Mouse (Mus musculus) retina, adult 2 months (tissue): ENCODE data around the gene Mrc2.

Experiments
- DNase-seq: peaks from one replicate; pipeline ENCODE4 v3.0.0-alpha.2; 2012; ENCODE audit warnings: low read depth, low spot score

Mrc2 gene

DNA sequence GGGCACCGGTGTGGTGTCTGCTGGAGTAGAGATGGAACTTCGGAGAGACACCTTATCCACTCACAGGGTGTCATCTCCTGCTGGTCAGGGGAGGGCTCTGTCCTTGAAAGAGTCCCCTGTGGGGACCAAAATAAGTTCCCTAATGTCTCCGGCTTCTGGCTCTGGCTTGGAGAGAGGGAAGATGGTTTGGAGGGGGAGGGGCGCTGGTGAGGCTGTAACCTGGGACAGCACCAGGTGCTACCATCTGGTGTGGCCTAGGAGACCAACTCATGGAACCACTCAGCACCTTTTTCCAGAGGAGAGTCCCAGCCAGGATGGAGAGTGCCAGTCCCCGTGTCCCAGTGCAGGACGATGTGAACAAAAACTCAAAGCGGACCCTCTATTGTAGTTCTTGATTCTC is 58.2 kb downstream of the Mrc2 start:
- no peak for DNase-seq

DNA sequence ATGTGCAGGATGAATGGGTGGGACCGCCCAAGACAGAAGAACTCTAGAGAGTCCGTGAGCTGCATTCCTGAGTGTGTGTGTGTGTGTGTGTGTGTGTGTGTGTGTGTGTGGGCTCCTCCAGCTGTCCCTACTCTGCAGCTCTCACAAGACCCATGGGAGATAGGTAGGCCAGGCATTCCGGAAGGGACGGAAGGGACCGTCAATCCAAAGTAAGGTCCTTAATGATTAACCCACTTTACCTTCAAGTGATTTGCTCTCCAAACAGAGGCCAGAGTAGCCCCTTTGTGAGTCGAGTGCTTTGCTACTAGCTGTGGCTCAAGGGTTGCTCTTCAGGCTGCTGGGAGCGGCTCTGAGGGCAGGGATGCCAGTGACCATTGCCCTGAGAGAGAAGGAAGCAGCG is 59.7 kb downstream of the Mrc2 start:
- no peak for DNase-seq

DNA sequence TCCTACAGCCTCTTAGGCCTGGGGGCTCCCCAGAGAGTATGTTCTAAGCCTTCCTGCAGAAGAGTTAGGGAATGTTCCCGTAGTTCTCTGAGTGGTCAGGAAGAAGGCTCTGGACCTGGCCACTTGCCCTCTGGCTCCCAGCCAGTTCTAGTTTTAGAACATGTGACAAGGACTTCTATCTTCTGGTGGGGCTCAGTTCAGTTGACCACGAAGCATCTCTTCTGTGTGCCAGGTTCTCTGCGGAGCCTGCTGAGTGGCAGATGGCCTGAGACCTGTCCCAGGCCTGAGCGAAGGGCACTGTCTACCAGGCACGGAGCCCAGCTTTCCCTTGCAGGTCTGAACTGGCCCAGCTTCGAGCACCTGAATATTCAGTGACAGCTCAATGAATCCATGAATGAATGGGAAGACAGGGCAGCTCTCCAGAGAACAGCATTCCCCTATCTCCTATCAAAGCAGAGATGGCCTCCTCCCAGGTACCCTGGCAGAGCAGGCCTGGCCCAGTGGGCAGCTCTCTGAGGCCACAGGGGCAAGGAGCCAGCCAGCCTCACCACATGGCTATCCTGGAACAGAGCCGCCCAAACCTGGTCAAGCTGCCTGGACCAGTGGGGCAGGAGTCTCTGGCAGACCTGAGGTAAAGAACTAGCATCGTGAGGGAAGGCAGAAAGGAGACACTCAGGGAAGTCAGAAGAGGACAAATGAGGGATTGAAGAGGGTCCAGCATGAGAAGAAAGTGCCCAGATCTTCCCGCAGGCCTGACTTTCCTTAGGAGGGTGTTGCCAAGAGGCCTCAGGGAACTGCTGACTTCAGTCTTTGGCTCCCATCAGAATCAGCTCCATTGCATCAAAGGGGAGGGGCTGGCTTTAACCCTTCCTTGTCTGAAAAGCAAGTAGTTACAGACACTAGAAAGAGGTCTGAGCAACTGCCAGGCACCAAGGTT is 60.8 kb downstream of the Mrc2 start:
- DNase-seq = no peak

DNA sequence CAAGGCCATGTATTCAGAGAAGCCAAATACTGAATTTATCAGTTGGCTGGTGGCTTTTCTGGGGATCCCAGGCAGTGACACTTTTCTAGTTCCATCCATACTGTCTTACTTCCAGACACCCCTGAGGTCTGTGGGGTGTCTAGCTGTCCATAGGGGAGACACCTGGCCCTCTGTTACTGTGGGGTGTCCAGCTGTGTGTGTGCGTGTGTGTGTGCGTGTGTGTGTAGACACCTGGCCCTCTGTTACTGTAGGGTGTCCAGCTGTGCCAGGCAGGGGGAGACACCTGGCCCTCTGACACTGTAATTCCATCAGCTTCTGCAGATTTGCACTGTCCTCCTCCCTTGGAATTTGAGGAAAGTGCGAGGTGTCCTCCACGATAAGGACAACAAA is 61.4 kb downstream of the Mrc2 start:
- no peak for DNase-seq

DNA sequence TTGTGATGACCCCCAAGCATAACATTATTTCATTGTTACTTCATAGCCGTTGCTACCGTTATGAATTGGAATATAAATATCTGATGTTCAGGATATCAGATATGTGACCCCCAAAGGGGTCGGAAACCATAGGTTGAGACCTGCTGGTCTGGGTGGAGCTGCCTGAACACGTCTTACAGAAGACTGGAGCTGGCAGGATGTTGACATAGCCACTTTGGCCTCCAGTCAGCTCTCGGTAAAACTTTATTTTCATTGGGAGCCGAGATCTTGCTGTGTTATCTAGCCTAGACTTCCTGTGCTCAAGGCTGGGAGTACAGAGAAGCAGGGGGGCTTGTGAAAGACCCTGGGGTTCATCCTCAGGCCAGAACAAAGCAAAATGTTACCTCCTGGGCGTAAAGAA is 63.9 kb downstream of the Mrc2 start:
- no peak for DNase-seq

DNA sequence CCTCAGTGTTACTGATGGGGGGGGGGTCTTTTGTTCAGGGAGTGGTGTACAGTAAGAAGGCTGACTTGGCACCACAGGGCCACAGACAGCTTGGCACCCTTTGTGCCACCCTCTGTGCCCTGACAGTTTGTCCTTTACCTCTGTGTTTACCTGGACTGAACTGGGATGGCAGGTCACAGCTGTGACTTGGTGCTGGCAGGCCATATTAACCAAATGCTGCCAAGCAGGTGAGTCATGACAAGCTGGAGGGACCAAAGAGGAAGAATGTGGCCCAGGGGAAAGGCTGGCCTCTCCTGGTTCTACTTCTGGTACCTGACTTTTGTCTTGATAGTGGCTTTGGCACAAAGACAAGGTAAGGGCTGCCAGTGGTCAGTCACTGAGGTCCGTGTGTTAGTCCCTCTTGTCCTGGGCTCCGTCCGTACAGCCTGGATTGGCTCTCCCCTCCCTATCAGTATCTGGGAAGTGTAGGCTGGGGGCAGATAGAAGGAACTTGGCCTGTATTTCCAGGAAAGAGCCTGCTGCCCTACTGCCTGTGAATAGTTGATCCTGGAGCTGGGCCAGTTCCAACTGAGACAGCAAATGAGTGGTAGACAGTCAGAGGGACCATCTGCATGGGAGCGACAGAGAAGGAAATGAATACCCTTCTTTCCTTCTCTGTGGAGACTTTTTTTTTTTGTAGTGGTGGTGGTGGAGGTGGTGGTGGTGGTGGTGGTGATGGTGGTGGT is 69.8 kb downstream of the Mrc2 start:
- DNase-seq = no peak

DNA sequence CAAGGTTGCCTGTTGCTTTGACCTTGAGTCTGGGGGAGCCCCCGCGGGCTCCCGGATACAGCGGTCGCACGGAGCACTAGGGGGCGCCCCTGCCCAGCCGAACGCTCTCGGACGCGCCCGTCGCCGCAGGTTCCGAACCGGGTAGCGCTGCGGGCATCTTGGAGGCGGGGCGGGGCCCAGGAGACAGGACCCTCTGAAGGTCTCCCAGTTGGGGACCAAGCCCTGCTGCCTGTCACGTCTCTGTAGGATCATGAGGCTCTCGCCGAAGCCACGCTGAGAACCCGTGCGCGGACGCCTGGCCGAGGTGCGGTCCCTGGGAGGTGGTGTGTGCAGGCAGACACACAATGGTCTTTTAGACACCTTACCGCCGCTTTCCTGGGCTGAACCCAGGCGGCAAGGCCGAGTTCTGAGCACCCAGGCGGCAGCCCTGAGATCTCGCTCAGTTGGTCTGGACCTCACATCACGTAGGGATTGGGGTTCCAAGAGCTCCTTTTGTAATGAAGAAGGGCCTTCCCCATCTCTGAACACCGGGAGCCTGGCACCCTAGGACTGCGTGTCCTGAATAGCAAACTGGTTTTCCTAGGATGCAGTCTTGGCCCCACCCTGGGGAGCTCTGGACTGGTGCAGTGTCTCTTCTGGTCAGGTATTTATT is 70.6 kb downstream of the Mrc2 start:
- DNase-seq = no peak

DNA sequence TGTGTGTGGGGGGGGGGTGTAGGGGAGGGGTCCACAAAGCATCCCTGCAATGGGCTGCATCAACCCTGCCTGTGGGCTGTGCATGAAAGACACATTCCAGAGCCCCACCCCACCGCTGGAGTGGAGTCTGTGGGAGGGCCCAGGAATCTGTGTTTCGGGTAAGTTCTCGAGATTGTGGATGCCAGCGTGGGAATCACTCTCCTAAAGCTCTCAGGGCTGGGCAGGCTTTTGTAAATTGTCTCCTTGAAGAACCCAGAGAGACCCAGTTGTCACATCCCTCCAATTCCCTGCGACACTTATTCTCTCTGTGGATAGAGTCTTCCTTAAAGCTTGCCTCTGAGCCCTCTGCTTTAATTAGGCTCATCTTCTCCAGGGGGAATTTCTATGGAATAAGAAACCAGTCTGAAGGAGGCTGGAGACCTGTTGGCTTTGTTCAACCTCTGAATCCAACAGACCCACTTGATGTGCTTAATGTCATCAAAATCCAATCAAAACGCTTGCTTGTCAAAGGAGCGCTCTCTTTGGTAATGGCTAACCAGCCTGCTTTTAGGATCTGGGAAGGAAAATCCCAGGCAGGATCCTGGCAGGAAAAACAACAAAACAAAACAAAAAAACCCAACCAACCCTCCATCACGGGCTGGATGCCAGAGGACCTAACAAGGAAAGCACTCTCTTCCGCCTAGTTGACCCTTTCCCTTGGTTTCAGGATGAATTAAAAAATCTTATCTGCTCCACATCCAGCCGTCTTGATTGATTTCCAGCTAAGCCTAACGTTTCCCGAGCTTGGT is 71.3 kb downstream of the Mrc2 start:
- DNase-seq = no peak

DNA sequence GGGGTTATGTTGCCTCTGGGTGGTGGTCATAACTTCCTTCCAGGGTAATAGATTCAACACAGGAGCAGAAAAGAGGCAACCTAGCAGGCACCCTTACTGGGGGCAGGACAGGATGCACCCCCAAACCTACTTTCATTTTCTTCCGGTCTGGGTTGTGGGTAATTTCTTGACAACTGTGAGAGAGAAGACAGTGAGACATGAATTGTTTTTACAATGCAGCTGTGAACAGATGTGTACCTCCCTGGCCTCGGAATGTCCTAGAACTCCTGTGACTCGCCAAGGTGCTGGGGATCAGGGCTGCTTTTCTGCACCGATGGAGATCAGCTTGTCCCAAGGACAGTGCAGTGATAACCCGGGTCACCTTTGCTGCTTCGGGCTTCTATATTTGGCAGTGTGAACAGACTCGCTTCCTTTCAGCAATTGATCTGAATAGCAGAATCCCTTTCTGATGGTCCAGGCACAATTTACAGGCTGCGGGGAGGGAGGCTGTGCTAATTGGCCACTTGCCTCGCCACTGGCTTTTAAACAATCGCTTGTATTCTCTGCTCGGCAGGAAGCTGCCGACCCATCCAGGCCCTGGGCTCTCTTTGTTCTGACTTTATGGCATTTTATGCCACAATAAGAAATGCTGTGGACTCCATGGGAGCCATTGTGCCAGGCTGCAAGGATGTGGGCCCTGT is 72.1 kb downstream of the Mrc2 start:
- no peak for DNase-seq

DNA sequence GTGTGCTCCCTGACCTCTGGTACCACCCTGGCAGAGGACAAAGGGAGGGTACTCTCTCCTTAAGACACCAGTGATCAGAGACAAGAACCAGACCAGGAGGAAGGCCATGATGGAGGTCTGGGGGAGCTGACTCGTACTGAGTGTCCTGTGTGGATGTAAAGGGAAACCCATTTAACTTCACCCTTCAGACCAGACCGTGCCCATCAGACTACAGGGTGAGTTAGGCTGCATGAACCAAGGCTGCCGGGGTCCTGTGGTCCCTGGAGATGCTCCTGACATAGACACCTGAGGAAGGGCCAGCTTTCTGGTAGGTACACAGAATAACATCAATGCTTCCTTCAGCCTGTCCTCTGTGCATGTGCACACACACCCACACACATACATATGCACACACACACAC is 73.2 kb downstream of the Mrc2 start:
- DNase-seq = no peak

DNA sequence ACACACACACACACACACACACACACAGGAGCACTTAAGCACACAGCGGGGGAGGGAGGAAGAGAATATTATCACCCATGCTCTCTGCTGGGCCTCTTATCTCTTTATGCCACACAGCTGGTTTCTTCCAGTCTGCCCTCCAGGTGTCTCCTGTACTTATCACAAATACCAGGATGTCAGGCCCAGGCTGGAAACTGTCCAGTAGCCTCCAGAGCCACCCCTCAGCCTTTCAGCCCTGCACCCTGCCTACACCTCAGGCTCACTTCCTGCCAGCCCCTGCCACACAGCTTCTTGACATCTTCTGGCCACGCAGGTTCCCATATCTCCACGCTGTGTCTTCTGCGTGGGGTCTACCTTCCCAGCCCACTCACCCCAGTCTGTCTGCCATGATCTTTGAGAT is 73.6 kb downstream of the Mrc2 start:
- DNase-seq = no peak

DNA sequence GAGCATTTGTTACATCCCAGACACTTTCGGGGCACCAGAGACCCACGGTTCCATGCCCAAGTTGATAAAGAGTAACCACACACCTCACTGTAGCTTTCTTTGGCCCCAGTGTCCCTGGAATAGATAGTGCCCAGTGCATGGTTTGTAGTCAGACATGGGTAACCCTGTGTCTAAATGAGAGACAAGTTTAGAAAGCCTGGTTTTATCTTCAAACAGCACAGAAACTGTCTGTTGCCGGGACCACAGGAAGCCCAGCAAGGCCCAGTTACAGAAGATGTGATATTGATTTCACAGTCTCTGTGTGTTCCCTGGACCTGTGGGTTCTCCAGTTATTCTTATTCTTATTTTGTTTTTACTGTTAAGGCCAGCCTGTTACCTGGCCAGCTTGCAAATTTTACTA is 74.7 kb downstream of the Mrc2 start:
- DNase-seq = no peak

DNA sequence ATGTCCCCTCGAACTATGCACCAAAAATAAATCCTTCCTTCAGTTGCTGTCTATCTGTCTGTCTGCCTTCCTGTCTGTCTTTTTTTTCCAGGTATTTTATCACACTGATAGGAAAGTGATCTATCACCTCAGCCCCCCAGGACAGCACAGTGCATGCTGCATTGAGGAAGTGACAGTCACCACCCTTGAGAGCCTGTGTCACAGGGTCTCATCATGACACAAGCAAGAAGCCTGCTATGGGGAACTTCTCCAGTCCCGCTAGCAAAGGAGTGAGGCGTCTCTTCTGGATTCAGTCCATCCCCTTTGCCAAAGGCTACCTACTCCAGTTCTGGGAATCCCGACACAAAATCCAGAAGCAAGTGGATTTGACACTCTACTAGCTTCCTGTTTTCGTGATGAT is 76.4 kb downstream of the Mrc2 start:
- no peak for DNase-seq

DNA sequence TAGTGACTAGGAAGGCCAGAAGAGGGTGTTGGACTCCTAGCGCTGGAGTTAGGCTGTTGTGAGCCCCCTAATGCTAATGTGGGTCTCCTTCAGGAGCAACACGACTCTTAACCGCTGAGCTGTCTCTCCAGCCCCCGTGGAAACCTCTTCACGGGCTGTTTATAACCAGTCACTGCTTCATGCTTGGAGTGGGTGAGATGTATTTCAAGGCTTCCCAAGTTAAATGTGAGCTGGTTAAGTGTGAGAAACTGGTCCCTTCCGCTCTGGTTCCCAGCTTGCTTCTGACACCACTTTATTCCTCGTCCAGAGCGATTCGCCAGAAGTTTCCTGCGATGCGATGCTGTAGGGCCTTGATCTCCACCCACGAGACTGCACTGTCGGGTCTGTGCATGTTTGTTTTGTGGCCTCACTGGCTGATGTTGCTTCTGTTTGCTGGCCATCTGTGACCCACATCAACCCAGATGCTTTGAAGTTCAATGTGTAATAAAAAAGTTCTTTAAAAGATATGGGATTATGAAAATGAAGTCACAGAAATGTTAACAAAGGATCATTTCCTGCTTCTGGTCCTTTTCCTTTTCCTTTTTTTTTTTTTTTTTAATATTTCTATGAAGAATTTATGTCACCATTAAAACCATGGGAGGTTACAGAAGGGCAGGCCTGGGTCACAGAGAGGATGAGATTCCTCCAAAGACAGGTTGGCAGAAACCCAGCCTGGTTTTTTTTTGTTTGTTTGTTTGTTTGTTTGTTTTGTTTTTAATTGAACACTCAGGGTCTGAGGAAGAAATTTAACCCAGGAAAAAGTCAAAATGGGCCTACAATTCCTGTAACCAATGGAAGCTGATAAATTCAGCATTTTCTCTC is 77.3 kb downstream of the Mrc2 start:
- no peak for DNase-seq

DNA sequence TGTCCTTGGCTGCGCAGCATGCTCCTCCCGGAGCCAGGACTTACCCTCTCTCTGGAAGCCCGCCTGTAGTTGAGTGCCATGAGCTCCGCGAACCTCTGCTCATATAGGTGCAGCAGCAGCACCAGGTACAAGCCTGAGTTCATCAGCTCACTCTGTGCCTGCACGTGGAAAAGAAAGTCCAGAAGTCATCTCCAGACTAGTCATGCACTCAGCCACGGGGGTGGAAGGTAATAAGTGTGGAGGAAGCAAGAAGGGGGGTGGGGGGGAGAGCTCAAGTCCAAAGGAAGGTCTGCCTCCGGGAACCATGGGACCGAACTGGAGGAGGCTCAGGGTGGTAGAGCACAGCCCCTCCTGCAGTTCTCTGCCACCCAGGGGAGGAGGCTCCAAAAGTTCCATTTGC is 79.4 kb downstream of the Mrc2 start:
- no peak for DNase-seq

DNA sequence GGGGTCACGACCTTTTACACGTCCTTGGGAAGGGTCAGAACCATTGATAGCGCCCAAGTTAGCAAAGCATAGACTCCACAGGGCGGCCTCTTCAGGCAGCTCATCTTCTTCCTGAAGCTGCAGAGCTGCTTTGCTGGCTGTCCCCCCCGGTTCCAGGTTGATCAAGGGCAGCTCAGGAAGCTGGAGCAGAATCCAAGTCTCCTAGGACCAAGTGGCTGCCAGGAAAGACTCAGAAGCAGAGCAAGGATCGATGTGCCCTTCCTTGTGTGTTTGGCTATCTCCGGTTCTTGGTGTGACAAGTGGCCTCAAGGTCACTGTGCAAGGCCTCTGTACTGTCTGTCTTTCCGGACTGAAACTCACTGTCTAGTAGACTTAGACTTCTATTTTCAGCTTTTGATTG is 81.4 kb downstream of the Mrc2 start:
- no peak for DNase-seq

DNA sequence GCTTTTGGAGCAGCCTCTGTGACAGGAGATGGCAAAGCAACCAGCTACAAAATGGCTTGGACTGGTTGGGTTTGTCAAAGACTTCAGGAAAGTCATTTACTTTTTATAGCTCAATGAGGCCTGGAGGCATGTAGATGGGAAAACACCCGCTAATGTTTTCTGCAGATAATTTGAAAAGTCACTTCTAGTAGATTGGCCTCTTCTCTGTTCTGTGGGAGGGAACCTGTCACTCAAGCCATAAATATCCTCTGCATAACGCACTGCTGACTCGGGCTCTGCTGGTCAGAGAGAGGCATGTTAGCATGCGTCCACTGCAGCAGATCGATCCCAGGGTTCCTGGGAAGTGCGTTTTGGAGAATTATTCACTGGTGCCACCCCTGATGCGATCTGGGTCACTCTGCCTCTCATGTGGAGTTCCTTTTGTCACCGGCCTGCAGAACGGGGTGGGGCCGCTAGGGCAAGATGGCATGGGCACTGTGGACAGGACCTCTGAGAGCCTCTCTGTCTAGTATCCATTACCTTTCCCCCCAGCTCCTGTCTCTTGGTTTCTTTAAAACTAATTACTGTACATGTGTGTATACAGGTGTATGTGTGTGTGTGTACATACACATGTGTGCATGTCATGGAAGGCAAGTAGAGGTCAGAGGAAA is 82.2 kb downstream of the Mrc2 start:
- DNase-seq = no peak

DNA sequence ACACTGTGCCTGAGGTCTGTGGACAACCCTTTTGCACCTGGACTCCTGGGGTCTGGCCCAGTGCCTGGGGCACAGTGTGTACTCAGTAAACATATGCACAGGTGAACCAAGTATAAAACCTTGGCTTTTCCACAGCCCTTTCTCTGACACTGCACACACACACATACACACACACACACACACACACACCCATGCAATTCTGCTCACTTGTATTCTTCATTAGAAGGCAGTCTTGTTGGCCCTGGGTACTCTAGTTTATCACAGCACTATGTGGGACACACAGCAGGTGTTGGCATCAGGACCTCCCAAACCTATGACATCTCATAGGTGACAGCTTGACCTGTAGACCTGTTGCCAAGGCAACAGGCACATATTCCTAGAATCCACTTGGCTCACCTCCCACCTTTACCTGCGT is 83.4 kb downstream of the Mrc2 start:
- DNase-seq = no peak

DNA sequence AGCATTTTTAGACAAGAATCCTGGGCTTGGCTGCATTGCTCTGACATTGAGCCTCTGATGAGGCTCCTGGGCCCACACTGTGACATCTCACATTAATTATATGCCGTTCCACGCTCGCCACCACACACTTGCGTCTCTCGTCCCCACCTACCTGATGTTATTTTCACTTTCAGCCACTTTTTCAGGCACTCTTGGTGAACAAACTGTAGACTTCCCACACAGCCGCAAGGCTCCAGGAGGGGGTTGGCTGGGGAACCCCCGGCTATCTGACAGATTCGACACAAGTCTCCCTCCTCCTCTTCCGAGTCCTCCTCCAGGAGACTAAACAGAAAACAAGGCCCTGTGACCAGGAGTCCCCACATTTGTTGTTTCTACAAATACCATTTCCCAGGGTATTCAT is 92.8 kb downstream of the Mrc2 start:
- DNase-seq = no peak

DNA sequence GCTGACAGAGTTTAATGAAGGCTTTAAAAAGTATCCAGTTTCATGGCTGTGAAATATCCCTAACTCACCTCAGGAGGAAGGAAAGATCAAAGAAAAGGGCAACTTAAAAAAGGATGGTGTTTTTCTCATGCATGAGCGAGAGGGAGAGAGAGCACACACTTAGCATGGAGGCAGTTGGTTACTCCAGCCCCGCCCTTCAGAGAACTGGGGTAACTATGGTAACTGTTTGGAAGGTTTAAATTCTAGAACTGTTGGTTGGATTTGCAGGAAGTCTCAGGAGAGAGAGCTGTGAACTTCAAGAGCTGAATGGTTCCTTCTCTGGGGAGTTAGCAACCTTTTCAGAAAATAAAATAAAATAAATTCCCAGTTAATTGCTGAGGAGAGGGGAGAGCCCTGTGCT is 96.2 kb downstream of the Mrc2 start:
- DNase-seq = no peak
